Mouse (Mus musculus): ENCODE measurements around the gene Lsm2. TPM values are rescaled to one million over a fixed set of nuclear protein-coding genes. Genes with fewer than 3 reads are reported as not detected.
"Not testable (repeated sequence)": the region's sequence is repeated elsewhere in the genome, so short reads cannot be mapped to it uniquely, and the experiment has no call there.

Gene Lsm2
- polyA plus RNA-seq, 1 experiment from 2014 or later = 211 TPM

DNA sequence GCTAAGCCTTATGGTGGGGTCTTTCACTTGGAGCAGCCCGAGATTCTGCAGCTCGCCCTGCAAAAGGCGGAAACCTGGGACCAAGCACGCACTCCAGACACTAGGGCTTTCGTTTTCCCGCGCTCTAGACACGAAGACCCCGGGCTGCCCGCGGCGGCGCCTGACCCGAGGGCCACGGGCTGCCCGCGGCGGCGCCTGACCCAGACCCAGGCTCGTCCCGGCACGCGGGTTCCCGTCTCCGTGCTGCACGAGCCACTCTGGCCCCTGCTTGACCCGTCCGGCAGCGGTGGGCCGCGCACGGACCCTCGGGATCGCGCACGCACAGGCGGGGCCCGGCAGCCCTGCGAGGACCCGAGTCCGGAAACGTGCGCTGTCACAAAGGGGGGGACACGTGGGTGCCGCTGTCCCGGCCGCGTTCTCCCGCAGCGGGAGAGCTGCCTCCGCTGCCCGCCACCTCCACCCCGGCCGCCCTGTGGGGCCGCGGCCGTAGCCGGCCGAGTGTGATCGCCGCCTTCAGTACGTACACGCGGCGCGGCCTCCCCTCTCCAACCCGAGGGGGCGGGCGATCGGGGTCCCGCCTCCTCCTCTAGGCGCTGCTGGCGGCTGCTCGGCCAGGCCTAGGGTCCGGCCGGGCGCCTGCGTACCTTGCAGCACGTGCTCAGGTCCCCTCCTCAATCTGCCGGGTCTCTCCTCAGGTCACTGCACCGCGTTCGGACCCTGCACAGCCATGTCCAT is 19.2 kb downstream of the Lsm2 start, which contains the start of gene Vars:
TSS of gene Vars (plus strand) at position 271 of the 735 bp plus-strand sequence.
- H3K4me1 ChIP-seq (ENCODE audit: control insufficient read depth, insufficient read depth, low read length) = peaks cover 11% of the 10 kb centered on the region
- no peaks in the 10 kb centered on the region for H3K27me3 ChIP-seq (ENCODE audit: control insufficient read depth, insufficient read depth, low read length)
- peak within 1 kb of the TSS; percentile 77 for H3K9ac ChIP-seq (ENCODE audit: low read length)
- no peaks in the 10 kb centered on the region for H3K9me3 ChIP-seq (ENCODE audit: control insufficient read depth, low read length)
- H3K36me3 ChIP-seq (ENCODE audit: control insufficient read depth, insufficient read depth, low read length) = peaks cover 11% of the 10 kb centered on the region
- peak within 1 kb of the TSS; percentile 96 for H3K4me2 ChIP-seq (ENCODE audit: low read depth)
- peak within 1 kb of the TSS; percentile 76 for H3K4me3 ChIP-seq (ENCODE audit: low read depth, low read length)
- DNase-seq (ENCODE audit: low spot score) (peak; percentile 95), ATAC-seq (ENCODE audit: insufficient read depth, low FRiP score, low TSS enrichment) (peak; percentile 87)
- peak within 1 kb of the TSS; percentile 92 for H3K27ac ChIP-seq (ENCODE audit: low read depth, low read length)
- WGBS = under 1% methylated on average over 79 of the region's 83 CpGs

DNA sequence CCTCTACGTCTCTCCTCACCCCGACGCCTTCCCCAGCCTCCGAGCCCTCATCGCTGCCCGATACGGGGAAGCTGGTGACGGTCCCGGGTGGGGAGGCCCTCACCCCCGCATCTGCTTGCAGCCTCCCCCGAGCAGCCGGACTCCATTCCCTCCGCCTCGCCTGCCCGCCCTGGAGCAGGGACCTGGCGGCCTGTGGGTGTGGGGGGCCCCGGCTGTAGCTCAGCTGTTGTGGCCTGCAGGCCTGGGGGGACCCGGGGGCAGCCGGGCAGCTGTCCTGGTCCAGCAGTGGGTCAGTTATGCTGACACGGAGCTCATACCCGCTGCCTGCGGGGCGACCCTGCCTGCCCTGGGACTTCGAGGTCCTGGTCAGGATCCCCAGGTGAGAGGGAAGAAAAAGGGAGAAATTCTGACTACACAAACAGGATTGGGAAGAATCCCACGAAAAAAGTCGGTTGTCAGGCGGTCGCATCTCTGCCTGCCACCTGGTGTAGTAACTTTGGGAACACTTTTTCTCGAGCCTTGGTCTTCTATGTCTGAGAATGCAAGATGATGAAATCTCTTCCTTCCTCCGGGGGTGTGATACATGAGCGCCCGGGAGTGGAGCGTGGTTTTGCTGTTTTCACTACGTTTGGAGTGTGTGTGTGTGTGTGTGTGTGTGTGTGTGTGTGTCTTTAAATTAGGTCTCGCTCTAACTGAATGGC is 19.9 kb downstream of the Lsm2 start:
- H3K9ac ChIP-seq (ENCODE audit: low read length) = peak overlapping the region; percentile 77
- no peak; the same call in 1 of the 2 replicates for ATAC-seq (ENCODE audit: insufficient read depth, low FRiP score, low TSS enrichment)
- H3K4me3 ChIP-seq (ENCODE audit: low read depth, low read length) = peak overlapping the region; percentile 76
- DNase-seq (ENCODE audit: low spot score) = peak; percentile 35
- WGBS = under 1% methylated on average over 35 of the region's 35 CpGs
- peaks cover 12% of the 10 kb centered on the region for H3K36me3 ChIP-seq (ENCODE audit: control insufficient read depth, insufficient read depth, low read length)
- H3K9me3 ChIP-seq (ENCODE audit: control insufficient read depth, low read length) = no peaks in the 10 kb centered on the region
- H3K27me3 ChIP-seq (ENCODE audit: control insufficient read depth, insufficient read depth, low read length) = no peaks in the 10 kb centered on the region
- H3K4me2 ChIP-seq (ENCODE audit: low read depth) = peak overlapping the region; percentile 96
- H3K27ac ChIP-seq (ENCODE audit: low read depth, low read length) = peak overlapping the region; percentile 92
- peaks cover 11% of the 10 kb centered on the region for H3K4me1 ChIP-seq (ENCODE audit: control insufficient read depth, insufficient read depth, low read length)

DNA sequence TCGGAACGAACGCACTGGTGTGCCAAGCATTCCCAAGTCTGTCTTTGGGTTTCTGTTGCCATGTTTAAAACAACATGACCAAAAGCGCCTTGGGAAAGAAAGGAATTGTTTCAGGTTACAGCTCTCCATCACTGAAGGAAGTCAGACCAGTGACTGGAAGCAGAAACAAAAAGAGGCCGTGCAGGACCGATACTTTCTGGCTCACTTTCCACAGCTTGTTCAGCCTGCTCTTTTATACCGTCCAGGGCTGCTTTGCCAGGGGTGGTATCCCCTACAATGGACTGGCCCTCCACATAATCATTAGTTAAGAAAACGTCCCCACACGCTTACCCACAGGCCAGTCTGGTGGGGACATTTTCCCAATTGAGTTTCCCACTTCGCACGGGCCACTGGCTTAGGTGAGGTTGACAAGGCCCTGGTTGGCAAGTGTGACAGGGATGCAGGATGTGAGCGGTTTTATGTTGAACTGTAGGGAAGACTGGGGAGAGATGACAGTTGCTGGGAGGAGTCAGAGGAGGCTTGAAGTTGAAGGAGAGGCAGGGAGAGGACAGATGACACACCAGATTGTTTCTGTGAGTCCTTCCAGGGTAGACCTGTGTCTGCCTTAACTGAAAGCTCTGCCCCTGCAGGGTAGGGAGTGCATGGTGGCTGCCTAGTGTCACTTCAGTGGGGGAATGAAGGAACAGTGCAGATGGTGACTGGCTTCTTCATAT is 20.6 kb downstream of the Lsm2 start:
- H3K9me3 ChIP-seq (ENCODE audit: control insufficient read depth, low read length) = no peaks in the 10 kb centered on the region
- H3K4me2 ChIP-seq (ENCODE audit: low read depth) = peak overlapping the region; percentile 96
- DNase-seq (ENCODE audit: low spot score) (no peak), ATAC-seq (ENCODE audit: insufficient read depth, low FRiP score, low TSS enrichment) (no peak)
- no peaks in the 10 kb centered on the region for H3K27me3 ChIP-seq (ENCODE audit: control insufficient read depth, insufficient read depth, low read length)
- WGBS = 13% methylated on average over 12 of the region's 12 CpGs
- H3K4me1 ChIP-seq (ENCODE audit: control insufficient read depth, insufficient read depth, low read length) = peaks cover 11% of the 10 kb centered on the region
- peak overlapping the region; percentile 77 for H3K9ac ChIP-seq (ENCODE audit: low read length)
- no peak overlapping the region for H3K27ac ChIP-seq (ENCODE audit: low read depth, low read length)
- H3K4me3 ChIP-seq (ENCODE audit: low read depth, low read length) = peak overlapping the region; percentile 76
- H3K36me3 ChIP-seq (ENCODE audit: control insufficient read depth, insufficient read depth, low read length) = peaks cover 15% of the 10 kb centered on the region

DNA sequence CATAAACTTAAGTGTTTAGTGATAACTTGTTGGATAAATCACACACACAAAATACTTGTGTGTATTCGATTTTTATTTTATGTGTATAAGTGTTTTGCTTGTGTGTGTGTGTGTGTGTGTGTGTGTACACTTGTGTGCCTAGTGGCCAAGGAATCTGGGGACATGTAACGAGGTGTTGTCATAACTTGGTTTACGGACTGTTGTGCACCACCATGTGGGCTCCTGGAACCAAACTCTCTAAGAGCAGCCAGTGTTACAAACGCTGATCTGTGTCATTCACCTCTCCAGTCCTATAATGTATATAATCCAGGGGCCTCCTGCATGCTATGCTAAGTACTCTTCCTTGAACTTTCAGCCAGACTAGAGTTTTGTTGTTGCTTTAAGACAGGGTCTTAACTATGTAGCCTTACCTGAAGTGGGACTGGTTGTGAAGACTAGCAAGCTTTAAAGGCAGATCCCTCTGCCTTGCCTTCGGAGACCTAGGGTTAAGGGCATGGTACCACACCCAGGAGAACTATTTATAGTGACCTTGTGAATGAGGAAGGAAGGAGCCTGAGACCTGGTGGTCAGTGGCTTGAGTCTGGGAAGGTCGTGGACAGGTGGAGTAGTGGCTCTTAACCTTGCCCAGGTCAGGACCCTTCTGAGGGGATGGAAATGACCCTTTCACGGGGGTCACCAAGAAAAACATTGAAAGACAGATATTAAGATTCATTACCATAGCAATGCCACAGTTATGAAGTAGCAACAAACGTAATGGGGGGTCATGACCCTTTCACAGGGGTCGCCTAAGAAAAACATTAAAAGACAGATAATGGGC is 21.6 kb downstream of the Lsm2 start:
- DNase-seq (ENCODE audit: low spot score) (no peak), ATAC-seq (ENCODE audit: insufficient read depth, low FRiP score, low TSS enrichment) (no peak)
- WGBS = 69% methylated on average over 9 of the region's 9 CpGs
- Histone ChIP-seq H3K4me3 (ENCODE audit: low read depth, low read length) (peak overlapping the region; percentile 76; the same call in 1 of the 2 replicates), H3K27ac (ENCODE audit: low read depth, low read length) (no peak overlapping the region), H3K36me3 (ENCODE audit: control insufficient read depth, insufficient read depth, low read length) (peaks cover 18% of the 10 kb centered on the region), H3K9me3 (ENCODE audit: control insufficient read depth, low read length) (no peaks in the 10 kb centered on the region), H3K4me2 (ENCODE audit: low read depth) (peak overlapping the region; percentile 96), H3K4me1 (ENCODE audit: control insufficient read depth, insufficient read depth, low read length) (peaks cover 11% of the 10 kb centered on the region), H3K27me3 (ENCODE audit: control insufficient read depth, insufficient read depth, low read length) (no peaks in the 10 kb centered on the region), H3K9ac (ENCODE audit: low read length) (peak overlapping the region; percentile 77; the same call in 1 of the 2 replicates)

DNA sequence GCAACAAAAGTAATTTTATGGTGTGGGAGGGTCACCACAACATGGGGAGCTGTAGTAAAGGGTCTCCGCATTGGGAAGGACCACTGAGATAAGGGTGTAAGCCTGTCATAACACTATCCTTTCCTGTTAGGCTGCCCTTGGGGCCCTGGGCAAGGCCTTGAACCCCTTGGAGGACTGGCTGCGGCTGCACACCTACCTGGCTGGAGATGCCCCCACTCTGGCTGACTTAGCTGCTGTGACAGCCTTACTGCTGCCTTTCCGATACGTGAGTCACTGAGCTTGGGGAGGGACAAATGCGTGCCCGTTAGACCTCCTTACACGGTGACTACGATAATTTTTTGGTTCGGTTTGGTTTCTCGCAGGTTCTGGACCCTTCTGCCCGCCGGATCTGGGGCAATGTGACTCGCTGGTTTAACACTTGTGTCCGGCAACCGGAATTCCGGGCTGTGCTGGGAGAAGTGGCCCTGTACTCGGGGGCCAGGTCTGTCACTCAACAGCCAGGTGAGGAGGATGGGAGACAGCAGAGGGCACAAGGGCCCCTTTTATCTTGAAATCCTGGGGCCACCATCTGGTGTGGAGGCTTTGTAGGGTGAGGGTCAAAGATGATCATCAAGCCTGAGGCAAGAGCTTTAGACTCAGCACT is 22.5 kb downstream of the Lsm2 start:
- peaks cover 11% of the 10 kb centered on the region for H3K4me1 ChIP-seq (ENCODE audit: control insufficient read depth, insufficient read depth, low read length)
- ATAC-seq (ENCODE audit: insufficient read depth, low FRiP score, low TSS enrichment) = no peak
- DNase-seq (ENCODE audit: low spot score) = no peak
- 96% methylated on average over 17 of the region's 17 CpGs for WGBS
- peaks cover 21% of the 10 kb centered on the region for H3K36me3 ChIP-seq (ENCODE audit: control insufficient read depth, insufficient read depth, low read length)
- no peak overlapping the region for H3K4me3 ChIP-seq (ENCODE audit: low read depth, low read length)
- no peaks in the 10 kb centered on the region for H3K27me3 ChIP-seq (ENCODE audit: control insufficient read depth, insufficient read depth, low read length)
- no peak overlapping the region for H3K27ac ChIP-seq (ENCODE audit: low read depth, low read length)
- H3K4me2 ChIP-seq (ENCODE audit: low read depth) = no peak overlapping the region
- H3K9me3 ChIP-seq (ENCODE audit: control insufficient read depth, low read length) = no peaks in the 10 kb centered on the region
- H3K9ac ChIP-seq (ENCODE audit: low read length) = no peak overlapping the region

DNA sequence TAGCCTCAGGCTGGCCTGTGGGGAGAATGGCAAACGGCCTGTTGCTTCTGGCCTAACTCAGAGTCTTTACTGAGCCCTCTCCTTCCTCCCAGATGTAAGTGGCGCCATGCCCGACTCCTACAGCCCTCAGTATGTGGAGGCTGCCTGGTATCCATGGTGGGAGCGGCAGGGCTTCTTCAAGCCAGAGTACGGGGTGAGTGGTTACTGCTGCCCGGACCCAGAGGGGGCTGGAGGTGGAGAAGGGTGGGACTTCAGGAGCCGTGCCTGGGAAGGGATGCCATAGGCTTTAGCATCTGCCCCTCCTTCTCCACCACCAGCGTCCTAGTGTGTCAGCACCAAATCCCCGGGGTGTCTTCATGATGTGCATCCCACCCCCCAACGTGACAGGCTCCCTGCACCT is 23.5 kb downstream of the Lsm2 start:
- H3K27me3 ChIP-seq (ENCODE audit: control insufficient read depth, insufficient read depth, low read length) = no peaks in the 10 kb centered on the region
- 93% methylated on average over 10 of the region's 10 CpGs for WGBS
- no peak overlapping the region for H3K27ac ChIP-seq (ENCODE audit: low read depth, low read length)
- H3K4me3 ChIP-seq (ENCODE audit: low read depth, low read length) = 0 out of 2 replicates have a peak overlapping the region, but pooled peaks have one; percentile 0
- peaks cover 11% of the 10 kb centered on the region for H3K4me1 ChIP-seq (ENCODE audit: control insufficient read depth, insufficient read depth, low read length)
- ATAC-seq (ENCODE audit: insufficient read depth, low FRiP score, low TSS enrichment) (no peak), DNase-seq (ENCODE audit: low spot score) (no peak)
- no peak overlapping the region for H3K4me2 ChIP-seq (ENCODE audit: low read depth)
- peaks cover 21% of the 10 kb centered on the region for H3K36me3 ChIP-seq (ENCODE audit: control insufficient read depth, insufficient read depth, low read length)
- H3K9me3 ChIP-seq (ENCODE audit: control insufficient read depth, low read length) = no peaks in the 10 kb centered on the region
- H3K9ac ChIP-seq (ENCODE audit: low read length) = no peak overlapping the region

DNA sequence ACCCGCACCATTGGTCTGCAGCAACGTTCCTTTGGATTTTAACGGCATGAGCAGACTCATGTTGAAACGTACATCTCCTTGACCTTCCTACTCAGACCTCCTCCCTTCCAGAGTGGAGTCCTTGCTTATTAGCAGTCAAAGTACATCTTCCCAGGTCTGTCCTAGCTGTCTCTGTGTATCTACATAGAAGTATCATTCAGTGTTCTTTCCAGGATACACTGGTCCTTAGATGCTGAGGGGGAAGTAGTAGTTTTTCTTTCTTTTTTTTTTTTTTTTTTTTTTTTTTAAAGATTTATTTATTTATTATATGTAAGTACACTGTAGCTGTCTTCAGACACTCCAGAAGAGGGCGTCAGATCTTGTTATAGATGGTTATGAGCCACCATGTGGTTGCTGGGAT is 24.2 kb downstream of the Lsm2 start:
- H3K9ac ChIP-seq (ENCODE audit: low read length); ATAC-seq (ENCODE audit: insufficient read depth, low FRiP score, low TSS enrichment); H3K4me3 ChIP-seq (ENCODE audit: low read depth, low read length); H3K27me3 ChIP-seq (ENCODE audit: control insufficient read depth, insufficient read depth, low read length); H3K27ac ChIP-seq (ENCODE audit: low read depth, low read length); H3K4me2 ChIP-seq (ENCODE audit: low read depth); H3K9me3 ChIP-seq (ENCODE audit: control insufficient read depth, low read length); DNase-seq (ENCODE audit: low spot score): not testable (repeated sequence)
- peaks cover 11% of the 10 kb centered on the region for H3K4me1 ChIP-seq (ENCODE audit: control insufficient read depth, insufficient read depth, low read length)
- WGBS = 98% methylated on average over 4 of the region's 5 CpGs
- H3K36me3 ChIP-seq (ENCODE audit: control insufficient read depth, insufficient read depth, low read length) = peaks cover 24% of the 10 kb centered on the region

Data from neural tube, embryonic 11.5 days (tissue).